Mouse (Mus musculus): ENCODE data around the gene Cacna1g.
"Not testable (repeated sequence)": the region's sequence is repeated elsewhere in the genome, so short reads cannot be mapped to it uniquely, and the experiment has no call there.

Cacna1g gene

DNA sequence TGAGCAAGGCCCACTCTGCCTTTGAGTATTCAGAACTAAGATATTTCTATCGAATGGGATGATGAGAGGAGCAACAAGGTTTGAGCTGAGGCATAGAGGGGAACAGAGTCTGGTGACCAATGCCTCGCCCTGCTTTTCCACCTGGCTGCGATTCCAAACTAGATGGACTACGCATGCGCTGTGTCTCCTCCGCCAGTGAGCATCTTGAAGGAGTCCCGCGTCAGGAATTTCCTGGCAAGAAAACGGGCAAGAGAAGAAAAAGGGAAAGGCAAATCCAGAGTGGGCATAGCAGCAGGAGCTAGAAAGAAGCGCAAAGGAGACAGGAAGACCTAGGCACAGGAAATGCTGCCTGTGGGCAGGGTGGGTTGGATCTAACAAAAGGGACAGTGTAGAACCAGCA, 70.2 kb downstream of the Cacna1g start:
- no peak for DNase-seq (ENCODE audit: low spot score)

DNA sequence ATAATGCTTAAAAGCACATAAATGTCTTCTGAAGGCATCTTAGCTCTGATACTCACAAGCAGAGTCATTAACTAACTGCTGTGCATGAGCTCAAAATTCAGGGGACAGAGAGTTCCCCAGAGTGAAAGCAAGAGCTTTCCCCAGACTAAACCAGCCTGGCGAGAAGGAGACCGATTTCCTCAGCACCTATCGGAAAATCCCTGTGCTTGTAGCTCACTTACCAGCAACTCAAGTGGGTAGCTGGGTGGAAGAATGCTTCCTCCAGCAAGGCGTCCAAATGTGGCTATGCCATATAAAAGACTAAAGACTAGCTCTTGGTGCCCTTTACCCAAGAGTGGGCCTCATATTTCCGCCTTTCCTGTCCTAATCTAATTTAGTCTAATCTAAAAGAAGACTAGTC, 71.3 kb downstream of the Cacna1g start:
- DNase-seq (ENCODE audit: low spot score), result no peak

DNA sequence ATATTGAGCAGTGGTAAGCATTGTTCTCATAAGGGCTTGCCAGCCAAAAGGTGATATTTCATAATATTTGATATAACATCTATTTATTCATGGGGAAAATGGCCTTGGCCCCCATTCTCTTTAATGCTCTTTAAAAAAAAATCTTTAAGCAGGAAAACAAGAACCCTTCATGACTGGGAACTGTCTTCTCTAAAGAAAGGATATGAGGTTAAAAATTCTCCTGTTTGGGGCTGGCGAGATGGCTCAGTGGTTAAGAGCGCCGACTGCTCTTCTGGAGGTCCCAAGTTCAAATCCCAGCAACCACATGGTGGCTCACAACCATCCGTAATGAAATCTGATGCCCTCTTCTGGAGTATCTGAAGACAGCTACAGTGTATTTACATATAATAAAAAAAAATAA, 72.0 kb downstream of the Cacna1g start:
- DNase-seq (ENCODE audit: low spot score), result not testable (repeated sequence)

DNA sequence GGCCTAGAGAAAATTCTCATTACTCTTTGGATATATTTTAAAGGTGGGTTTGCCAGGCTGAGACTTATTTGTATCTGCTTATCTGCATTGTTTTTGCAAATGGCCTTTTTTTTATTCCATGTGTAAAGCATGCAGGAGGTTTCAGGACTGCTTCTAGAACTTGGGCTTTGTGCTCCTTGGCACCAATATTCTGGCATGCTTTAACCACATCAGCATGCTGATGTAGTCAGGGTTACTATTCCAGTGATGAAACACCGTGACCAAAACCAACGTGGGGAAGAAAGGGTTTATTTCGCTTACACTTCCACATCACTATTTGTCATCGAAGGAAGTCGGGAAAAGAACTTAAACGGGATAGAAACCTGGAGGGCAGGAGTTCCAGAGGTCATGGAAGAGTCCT, 73.0 kb downstream of the Cacna1g start:
- DNase-seq (ENCODE audit: low spot score), result no peak

DNA sequence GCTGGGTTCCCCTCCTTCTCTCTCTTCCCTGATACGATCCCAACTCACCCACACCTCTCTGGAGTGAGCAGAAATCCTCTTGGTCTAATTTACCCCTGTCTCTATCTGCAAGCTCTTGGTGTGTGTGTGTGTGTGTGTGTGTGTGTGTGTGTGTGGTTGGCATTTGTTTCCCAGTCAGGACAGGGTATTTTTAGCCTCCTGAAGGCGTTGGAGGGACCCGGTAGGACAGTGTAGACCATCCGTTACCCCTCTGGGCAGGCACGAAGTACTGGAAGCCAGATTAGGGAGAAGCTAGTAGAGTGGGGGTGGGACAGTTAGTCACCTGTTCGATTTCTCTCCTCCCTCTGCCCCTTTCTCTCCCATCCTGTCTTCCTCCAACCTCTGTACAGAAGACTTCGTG, 79.9 kb downstream of the Cacna1g start:
- DNase-seq (ENCODE audit: low spot score), result no peak

DNA sequence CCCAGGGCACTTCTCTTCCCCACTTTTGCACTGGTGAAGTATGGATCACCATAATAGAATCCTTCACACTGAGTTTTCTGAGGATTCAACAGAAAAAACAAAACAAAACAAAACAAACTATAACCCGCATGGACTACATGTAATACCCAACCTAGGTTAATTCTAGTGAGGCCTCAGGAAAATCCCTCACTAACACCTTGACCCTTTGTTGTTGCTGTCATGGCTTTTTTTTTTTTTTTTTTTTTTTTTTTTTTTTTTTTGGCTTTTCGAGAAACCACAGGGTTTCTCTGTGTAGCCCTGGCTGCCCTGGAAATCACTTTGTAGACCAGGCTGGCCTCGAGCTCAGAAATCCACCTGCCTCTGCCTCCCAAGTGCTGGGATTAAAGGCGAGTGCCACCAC, 80.5 kb downstream of the Cacna1g start:
- not testable (repeated sequence) for DNase-seq (ENCODE audit: low spot score)

DNA sequence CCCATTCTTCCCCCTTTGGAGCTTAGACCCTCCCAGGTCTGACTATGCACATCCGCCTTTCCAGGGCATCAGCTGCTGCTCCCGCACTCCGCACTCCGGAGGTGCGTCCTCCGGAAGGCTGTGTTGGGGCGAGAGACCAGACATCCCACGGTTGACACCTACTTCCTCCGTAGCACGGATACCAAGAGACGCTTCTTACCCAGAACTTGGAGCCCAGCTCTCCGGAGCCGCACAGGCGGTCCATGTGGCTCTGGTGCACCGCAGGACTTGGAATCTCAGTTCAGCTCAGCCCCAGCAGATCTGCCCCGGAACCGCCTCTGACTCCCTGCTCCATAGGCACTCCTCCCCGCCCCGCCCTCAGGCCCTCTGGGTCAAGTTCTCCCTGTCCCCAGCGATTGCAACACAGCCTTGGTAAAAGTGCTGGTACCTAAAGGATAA, 81.3 kb downstream of the Cacna1g start, which contains the start of gene Abcc3:
Gene Abcc3 (minus strand): TSS at position 326 of the 438 bp plus-strand sequence.
- DNase-seq (ENCODE audit: low spot score), result no peak

DNA sequence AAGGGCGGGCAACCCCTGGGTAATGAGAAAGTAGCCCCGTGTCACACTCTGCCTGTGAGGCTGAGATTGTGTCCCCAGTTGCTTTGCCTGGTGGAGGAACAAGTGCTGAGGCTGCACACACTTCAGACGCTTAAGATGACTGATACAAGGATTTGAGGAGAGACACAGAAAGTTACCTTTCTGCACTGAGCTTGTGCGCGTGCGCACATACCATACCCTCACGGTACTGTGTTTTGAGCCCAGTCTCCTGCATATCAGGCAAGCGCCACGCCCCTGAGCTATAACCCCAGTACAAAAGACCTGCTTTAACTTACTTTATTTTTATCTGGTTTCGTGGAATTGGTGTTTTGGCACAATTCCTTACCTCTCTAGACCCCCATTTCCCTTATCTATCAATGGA, 82.3 kb downstream of the Cacna1g start:
- DNase-seq (ENCODE audit: low spot score), result no peak

DNA sequence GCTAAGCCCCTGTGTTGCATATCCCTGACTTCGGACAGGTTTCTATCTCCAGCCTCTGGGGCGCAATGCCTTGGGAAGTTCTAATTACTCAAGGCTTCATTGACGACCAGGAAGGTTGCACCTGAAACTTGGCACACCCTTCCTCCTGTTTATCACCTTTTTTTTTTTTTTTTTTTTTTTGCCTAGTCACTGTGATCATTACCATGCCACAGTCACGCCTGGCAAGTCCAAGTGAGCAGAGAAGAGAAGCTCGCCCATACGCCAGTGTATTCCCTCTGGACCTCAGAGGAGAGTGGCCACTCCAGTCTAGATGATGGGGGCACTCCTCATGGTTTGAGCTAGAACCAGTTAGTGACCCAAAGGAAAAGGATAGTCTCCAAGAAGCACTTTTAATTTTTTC, 83.2 kb downstream of the Cacna1g start:
- no peak for DNase-seq (ENCODE audit: low spot score)

DNA sequence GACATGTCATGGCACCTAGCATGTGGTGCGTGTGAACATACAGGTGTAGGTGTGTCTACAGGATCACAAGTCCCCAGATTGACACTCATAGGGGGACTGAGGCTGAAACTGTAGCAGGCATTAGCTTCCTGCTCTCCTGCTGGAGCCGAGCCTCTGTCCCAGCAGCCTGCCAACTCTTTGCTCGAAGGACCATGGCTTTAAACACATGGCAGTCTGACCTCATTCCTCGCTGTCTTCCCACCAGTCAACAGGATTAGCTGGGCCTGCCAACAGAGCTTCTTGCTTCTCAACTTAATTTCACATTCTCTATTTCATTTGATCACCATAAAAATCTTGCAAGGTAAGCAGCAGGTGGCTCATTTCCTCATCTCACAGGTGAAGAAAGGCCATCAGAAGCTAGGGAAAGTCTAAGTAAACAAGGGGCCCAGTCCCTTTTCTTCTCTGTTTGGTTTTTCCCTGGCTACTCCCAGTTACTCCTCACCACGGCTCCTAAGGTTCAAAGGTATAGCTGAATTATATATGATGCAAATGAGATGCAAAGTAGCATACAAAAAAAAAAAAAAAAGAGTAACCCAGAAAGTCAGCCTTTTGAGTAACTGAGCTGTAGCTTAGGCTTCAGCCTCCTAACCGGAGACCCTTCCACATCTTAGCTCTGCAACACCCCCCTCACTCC, 84.1 kb downstream of the Cacna1g start:
- DNase-seq (ENCODE audit: low spot score), result no peak

DNA sequence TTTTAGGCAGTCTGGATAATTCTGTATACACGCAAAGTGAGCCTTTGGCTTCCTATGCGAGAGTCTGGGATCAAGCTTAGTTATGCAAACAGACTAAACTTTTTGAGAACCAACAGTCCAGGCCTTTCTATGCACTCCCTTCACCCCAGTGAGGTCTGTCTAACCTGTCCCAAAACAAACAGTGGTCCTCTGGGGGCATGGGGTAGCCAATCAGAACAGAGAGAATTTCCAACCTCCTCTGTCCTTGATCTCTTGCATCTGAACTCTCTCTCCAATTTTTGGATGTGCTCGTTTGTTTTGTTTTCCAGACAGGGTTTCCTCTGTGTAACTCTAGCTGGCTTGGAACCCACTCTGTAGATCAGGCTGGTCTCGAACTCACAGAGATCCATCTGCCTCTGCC, 85.0 kb downstream of the Cacna1g start:
- no peak for DNase-seq (ENCODE audit: low spot score)

DNA sequence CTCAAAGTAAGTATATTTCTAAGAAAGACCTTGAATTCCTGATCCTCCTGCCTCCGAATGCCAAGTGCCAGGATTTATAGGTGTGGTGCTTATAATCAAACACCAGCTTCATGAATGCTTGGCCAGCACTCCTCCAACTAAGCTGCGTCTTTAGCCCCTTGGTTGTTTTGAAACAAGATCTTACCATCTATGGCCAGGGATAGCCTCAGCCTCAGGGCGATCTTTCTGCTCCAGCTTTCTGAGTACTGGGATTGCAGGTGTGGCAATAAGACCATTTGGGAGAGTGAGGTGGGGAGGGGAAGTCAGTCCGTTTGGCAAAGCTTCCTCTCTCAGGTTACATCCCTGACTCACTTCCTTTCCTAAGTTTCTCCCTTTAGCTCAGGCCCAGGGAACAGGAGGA, 86.2 kb downstream of the Cacna1g start:
- no peak for DNase-seq (ENCODE audit: low spot score)

DNA sequence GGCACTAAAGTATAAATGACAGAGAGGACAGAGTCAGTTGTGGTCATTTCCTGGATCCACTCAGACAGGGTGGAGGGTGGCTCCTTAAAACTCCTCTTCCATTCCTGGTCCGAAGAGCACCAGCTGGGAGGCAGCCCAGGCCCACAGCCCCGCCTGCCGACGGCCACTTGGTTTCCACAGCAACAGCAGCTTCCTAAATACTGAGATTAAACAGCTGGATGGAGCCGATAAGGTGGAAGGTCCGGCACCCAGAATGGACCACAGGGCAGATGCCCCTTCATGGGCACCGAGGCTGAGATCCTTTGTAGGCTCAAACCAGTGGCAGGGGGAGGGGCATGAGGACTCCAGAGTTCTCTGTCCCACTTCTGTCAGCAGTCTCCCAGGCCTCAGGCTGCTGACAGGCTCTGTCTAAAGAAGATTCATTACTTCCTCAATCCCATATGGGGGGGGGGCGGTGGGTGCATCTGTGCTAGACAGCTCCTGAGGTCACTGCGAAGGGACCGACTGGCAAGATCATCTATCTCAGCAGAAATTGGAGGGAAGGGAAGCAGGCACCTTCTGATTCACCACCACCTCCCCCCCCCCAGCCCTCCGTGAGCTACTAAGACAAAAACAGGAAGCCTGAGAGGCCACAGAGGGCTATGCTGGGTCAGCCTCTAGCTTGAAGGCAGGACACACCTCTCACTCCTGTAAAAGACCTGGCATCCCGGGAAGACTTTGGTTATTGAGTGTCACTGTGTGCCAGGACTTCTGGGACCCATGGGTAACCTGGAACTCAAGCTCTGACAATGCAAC, 87.8 kb downstream of the Cacna1g start:
- peak; percentile 87 for DNase-seq (ENCODE audit: low spot score)

DNA sequence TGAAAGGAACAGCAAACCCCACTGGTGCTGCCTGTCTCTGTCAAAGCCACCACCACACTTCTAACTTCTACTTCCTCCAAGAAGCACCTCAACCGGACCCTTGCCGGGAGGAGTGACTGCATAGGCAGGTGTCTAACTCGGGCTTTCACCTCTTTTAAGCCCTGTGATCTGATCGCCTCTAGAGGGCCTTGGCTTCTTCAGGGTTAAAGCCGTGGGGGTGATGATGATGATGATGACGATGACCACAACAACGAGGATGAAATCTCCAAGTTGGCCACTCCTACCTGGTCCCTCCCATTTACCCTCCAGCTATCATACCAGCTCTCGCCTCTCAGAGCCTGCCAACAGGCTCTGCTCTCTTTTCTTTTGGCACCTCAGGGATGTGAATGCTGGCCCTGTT, 94.3 kb downstream of the Cacna1g start:
- DNase-seq (ENCODE audit: low spot score), result no peak

DNA sequence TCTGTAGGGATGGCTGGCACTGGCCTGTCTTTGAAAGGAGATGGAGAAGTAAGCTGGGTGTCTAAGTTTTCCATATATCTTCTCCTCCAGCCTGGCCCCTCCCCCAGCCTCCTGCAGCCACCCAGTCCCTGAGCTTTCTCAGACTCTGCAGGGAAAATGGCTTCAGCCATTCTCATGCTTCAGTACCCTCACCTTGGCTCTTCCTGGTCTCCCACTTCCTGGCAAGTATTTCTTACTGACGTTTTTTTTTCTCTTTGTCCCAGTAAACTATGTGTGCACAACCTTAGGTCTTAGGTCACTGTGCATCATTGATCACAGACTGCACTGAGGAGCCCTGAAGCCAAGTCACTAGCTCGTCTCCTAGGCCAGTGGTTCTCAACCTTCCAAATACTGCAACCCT, 94.9 kb downstream of the Cacna1g start:
- no peak for DNase-seq (ENCODE audit: low spot score)

DNA sequence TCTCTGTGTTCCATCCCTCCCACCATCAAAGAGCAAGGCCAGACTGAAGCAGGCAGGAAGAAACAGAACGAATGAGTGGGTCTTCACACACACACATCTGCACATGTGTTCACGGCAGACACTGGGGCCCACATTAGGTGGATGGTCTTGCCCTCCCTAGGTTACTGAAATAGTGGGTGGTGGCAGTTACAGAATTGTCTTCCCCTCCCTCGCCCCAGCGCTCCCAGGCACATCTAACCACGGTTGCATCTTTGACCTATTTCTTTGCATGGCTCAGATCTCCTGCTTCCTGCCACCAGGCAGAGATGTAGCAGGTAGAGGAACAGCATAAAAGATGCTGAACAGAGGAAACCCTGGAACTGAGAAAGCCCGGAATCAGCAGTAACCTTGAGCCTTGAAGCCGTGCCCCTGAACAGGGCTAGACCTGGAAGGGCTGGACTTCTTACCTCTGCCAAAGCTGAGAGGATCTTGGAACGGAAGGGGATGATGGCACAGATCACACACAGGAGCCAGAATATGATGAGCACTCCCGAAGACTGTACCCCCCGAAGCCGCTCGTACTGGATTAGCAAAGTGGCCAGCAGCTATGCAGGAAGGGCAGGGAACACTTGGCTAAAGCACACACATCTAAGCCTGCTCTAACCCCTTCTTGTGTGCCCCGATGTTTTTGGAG, 99.6 kb downstream of the Cacna1g start:
- DNase-seq (ENCODE audit: low spot score), result no peak

DNA sequence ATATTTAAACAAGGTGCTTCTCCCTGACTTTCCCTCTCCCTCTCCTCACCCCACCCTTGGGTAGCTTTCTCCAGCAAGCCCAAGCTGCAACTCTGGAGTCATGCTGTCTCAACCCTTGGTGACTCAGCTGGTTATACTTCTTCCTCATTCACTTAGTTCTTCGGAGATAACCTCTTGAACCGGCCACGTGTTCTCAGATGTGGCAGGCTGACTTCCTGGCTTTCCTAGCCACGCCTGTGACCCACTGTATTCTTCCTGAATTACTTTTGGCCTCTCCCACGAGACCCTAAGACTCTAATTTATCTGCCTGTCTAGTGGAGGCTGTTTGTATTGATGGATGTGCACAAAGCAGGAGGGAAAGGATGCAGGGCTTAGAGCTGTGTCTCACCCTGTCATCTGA, 103.2 kb downstream of the Cacna1g start:
- DNase-seq (ENCODE audit: low spot score), result no peak

DNA sequence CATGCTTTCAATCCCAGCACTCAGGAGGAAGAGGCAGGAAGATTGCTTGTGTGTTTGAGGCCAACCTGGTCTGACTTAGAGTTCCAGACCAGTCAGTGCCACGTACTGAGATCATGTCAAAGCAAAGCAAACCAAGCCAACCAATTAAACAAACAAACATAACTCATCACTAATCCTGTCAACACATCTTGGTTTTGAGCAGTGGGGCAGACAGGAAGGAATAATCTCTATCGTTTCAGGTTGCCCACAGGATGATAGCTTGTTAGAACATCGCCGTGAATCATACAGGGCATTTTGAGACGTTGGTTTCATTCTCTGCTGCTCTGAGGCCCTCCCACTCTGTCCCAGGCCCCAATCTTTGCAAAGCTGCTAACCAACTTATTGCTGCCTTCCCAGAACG, 104.0 kb downstream of the Cacna1g start:
- no peak for DNase-seq (ENCODE audit: low spot score)

DNA sequence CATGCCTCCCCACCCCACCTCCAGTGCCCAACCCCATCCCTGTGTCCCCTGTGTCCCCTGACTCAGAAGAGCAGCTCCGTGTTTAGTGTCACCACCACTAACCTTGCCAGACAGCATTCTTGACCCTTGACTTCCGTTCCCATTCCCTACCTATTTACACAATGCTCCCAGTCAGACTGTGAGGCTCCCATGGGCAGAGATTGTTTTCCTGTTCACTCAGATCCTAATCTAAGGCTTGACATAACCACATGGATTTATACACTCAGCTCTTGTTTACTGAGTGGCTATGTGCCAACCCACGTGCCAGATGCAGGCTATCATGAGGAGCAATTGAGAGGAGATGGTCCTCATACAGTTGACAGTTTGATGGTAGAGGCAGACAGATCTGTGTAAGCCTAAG, 108.7 kb downstream of the Cacna1g start:
- DNase-seq (ENCODE audit: low spot score), result peak; percentile 45

DNA sequence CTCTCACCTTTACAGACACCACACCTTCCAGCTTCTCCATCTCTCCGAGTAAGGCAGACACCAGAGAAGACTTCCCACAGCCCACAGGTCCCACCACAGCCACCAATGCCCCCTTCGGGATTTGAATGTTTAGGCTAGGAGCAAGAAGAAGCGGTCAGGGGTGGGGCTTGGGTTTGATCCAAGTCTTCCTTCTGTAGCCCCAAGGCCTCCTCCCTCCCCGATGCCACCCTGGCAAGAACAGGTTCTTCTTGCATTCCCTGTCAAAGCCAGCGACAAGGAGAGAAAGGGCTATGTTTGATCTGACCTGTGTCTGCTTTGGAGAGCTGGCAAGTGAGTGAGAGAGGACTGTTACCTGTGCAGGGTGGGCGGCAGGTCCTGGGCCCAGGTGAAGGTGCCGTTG, 110.3 kb downstream of the Cacna1g start:
- no peak for DNase-seq (ENCODE audit: low spot score)

DNA sequence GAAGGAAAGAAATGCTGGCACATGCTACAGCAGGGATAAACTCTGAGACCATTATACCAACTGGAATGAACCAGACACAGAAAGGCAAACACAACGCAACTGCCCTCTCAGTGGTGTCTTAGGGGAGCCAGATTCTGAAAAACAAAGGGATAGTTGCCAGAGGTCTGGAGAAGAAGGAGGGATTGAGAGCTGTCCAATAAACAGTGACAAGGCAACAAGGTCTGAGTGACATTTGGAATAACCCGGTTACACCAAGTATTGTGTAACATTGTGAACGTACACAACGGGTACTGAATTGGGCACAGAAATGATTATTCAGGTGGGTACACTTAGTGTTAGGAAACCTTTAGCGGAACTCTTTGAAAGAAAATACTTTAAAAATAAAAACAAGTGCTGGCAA, 111.9 kb downstream of the Cacna1g start:
- no peak for DNase-seq (ENCODE audit: low spot score)

DNA sequence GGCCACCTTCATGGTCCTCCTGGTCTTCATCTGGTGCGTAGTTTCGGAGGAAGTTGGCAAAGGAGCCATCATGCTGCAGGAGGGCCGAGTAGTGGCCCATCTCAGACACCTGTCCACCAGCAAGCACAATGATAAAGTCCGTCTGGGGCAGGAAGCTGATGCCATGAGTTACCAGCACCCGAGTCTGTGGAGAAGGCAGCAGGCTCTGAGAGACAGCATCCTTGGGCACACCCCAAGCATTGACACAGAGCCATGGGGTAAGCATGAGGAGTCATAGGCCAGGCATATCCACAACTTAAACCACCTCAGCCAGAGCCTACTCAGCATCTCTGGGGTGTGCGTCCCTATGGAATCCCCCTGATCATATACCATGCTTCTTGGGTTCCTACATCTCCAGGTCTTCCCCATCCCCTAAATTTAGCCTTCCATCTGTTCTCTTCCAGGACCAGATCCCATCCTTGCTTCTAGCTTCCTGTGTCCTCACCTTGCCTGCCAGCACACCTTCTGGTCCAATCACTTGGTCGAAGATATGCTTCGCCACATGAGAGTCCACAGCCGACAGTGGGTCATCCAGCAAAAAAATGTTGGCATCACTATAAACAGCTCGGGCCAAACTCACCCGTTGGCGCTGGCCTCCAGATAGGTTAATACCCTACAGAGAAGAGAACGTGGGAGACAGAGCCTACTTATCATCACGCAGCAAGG, 112.7 kb downstream of the Cacna1g start:
- no peak for DNase-seq (ENCODE audit: low spot score)

DNA sequence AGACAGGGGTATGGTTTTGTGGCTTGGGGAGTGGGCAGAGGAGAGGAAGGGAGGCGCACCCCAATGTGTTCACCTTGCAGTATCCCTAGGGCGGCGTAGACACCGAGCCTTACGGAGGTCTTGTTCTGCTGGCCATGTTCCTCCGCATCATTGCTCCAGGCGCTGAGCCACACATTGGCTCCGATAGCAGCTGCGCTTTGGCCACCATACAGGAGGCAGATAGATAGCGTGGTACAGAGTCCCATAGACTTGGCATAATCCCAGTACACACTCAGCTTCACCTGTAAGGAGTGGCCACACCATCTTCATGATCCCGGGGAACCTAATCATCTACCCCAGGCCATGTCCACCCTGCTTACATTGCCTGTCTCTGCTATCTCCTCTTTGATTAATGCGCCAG, 114.8 kb downstream of the Cacna1g start:
- DNase-seq (ENCODE audit: low spot score), result no peak

Data from MN1 (cell line).